Mouse (Mus musculus): ENCODE measurements at regions not wholly inside any gene's neighbourhood (a gene's known extent, or its start where the extent isn't known, plus 50 kb on each side); places are given as distances from the start of the nearest gene placed in this dataset.

DNA sequence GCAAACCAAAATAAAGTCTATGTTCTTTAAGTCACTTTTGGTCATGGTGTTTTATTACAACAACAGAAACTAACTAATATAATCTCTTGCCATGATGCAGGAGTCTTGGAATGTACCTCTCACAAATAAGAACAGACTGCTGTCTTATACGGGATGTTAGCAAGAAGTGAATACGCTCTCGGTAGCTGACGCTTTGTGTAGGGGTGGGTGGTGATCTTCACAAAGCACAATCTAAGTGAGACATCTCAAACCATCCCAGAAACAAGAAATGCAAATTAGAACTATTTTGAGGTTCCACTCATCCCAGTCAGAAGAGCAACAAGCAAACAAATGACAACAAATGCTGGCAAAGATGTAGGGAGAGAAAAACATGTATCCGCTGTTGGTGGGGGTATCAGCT is 339.7 kb upstream of the Clnk start:
- H3K79me2 ChIP-seq (ENCODE audit: control insufficient read depth, insufficient read depth, low read length, poor library complexity), result no peaks in the 10 kb centered on the region
- TF ChIP-seq USF1 (IDR thresholded peaks at IDR 0.05; ENCODE audit: low read depth, low read length) (no peak), SIN3A (IDR thresholded peaks at IDR 0.05; ENCODE audit: low read length) (no peak), NELFE (IDR thresholded peaks at IDR 0.05; ENCODE audit: low read depth, low read length) (no peak), MAZ (IDR thresholded peaks at IDR 0.05; ENCODE audit: low read depth, low read length) (no peak), EP300 (IDR thresholded peaks at IDR 0.05; ENCODE audit: low read depth in 1 of 2, low read length in 2 of 2) (no peak), MXI1 (IDR thresholded peaks at IDR 0.05; ENCODE audit: low read depth, low read length) (no peak), GATA1 (IDR thresholded peaks at IDR 0.05; ENCODE audit: low read depth, low read length) (no peak), POLR2AphosphoS5 (IDR thresholded peaks at IDR 0.05; ENCODE audit: borderline replicate concordance, low read depth, low read length) (no peak), TCF12 (IDR thresholded peaks at IDR 0.05; ENCODE audit: low read depth, low read length) (no peak), TAL1 (IDR thresholded peaks at IDR 0.05; ENCODE audit: low read length) (no peak)
- no peak overlapping the region for H3K27ac ChIP-seq (ENCODE audit: control insufficient read depth, low read depth, low read length)
- no peak overlapping the region for H3K9ac ChIP-seq (ENCODE audit: control insufficient read depth, low read depth, low read length, poor library complexity, severe bottlenecking)
- H3K4me3 ChIP-seq (ENCODE audit: control insufficient read depth in 1 of 2, insufficient read depth in 1 of 2, low read depth in 2 of 2, low read length in 2 of 2), result no peak overlapping the region
- no peaks in the 10 kb centered on the region for H3K4me1 ChIP-seq (ENCODE audit: control insufficient read depth in 1 of 2, insufficient read depth in 2 of 2, low read length in 2 of 2)
- no peaks in the 10 kb centered on the region; a peak in 1 of 4 replicates for H3K27me3 ChIP-seq (ENCODE audit: control insufficient read depth in 1 of 2, insufficient read depth in 2 of 2, low read length in 2 of 2)
- H3K9me3 ChIP-seq (replicated peaks; ENCODE audit: insufficient read depth, low read length), result no peaks in the 10 kb centered on the region
- H3K36me3 ChIP-seq (ENCODE audit: control insufficient read depth in 1 of 2, insufficient read depth in 2 of 2, low read length in 2 of 2), result no peaks in the 10 kb centered on the region
- no peak for DNase-seq (ENCODE audit: low read depth, low spot score)

DNA sequence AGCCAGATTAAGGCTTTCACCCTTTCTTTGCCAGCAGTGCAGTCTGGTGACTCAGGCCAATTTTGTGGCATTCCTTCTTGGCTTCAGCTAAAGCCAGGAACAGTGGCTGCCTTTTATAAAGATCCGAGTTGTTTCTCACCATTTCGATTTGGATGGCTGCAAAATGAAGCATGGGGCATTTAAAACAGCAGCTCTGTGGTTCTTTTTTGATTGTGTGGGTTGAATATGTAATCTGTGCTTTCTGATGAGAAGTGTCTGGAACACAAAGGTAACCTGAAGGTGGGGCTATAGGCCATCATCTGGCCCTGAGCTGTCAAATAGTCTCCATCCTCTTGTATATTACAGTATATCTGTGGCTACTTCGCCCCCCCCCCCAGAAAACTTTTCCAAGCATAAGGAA is 338.4 kb upstream of the Clnk start:
- DNase-seq (ENCODE audit: low read depth, low spot score), result no peak

DNA sequence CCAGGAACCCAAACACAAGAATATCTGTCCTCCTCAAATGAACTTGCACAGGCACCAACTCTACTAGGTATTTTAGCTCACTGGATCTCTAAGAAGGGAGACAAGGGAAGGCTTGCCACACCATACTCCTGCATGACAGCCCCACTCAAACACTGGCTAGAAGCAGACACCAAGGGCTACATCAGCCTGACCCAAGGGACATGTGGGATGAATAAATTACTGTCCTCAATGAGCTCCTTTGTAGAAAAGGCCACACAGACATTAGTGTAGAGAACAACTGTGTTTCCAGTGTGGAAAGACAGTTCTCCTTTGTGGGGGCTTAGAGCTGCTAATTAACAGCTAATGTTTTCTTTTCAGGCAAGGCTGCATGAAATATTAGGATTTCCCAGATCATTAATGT is 335.9 kb upstream of the Clnk start:
- H3K9ac ChIP-seq (ENCODE audit: control insufficient read depth, low read depth, low read length, poor library complexity, severe bottlenecking), result no peak overlapping the region
- no peaks in the 10 kb centered on the region for H3K36me3 ChIP-seq (ENCODE audit: control insufficient read depth in 1 of 2, insufficient read depth in 2 of 2, low read length in 2 of 2)
- no peaks in the 10 kb centered on the region for H3K4me1 ChIP-seq (ENCODE audit: control insufficient read depth in 1 of 2, insufficient read depth in 2 of 2, low read length in 2 of 2)
- H3K4me3 ChIP-seq (ENCODE audit: control insufficient read depth in 1 of 2, insufficient read depth in 1 of 2, low read depth in 2 of 2, low read length in 2 of 2), result no peak overlapping the region
- H3K79me2 ChIP-seq (ENCODE audit: control insufficient read depth, insufficient read depth, low read length, poor library complexity), result no peaks in the 10 kb centered on the region
- H3K27me3 ChIP-seq (ENCODE audit: control insufficient read depth in 1 of 2, insufficient read depth in 2 of 2, low read length in 2 of 2), result no peaks in the 10 kb centered on the region; a peak in 1 of 4 replicates
- no peak overlapping the region for H3K27ac ChIP-seq (ENCODE audit: control insufficient read depth, low read depth, low read length)
- TF ChIP-seq UBTF (IDR thresholded peaks at IDR 0.05; ENCODE audit: borderline replicate concordance, insufficient read depth, low read depth, low read length) (no peak), MXI1 (IDR thresholded peaks at IDR 0.05; ENCODE audit: low read depth, low read length) (no peak)
- H3K9me3 ChIP-seq (replicated peaks; ENCODE audit: insufficient read depth, low read length), result no peaks in the 10 kb centered on the region
- DNase-seq (ENCODE audit: low read depth, low spot score), result no peak

More for the DNA sequence above, 338.4 kb upstream of the Clnk start:
- Histone ChIP-seq H3K9ac (ENCODE audit: control insufficient read depth, low read depth, low read length, poor library complexity, severe bottlenecking) (no peak overlapping the region), H3K27me3 (ENCODE audit: control insufficient read depth in 1 of 2, insufficient read depth in 2 of 2, low read length in 2 of 2) (no peaks in the 10 kb centered on the region; a peak in 1 of 4 replicates), H3K4me3 (ENCODE audit: control insufficient read depth in 1 of 2, insufficient read depth in 1 of 2, low read depth in 2 of 2, low read length in 2 of 2) (no peak overlapping the region), H3K36me3 (ENCODE audit: control insufficient read depth in 1 of 2, insufficient read depth in 2 of 2, low read length in 2 of 2) (no peaks in the 10 kb centered on the region), H3K27ac (ENCODE audit: control insufficient read depth, low read depth, low read length) (no peak overlapping the region), H3K9me3 (replicated peaks; ENCODE audit: insufficient read depth, low read length) (no peaks in the 10 kb centered on the region), H3K79me2 (ENCODE audit: control insufficient read depth, insufficient read depth, low read length, poor library complexity) (no peaks in the 10 kb centered on the region), H3K4me1 (ENCODE audit: control insufficient read depth in 1 of 2, insufficient read depth in 2 of 2, low read length in 2 of 2) (no peaks in the 10 kb centered on the region)
- TF ChIP-seq ELF1 (IDR thresholded peaks at IDR 0.05; ENCODE audit: low read depth, low read length) (no peak), KAT2A (conservative IDR thresholded peaks at IDR 0.05; ENCODE audit: low read depth, low read length) (no peak), MEF2A (IDR thresholded peaks at IDR 0.05; ENCODE audit: extremely low read depth, insufficient replicate concordance, low read depth, low read length, poor library complexity, severe bottlenecking) (no peak), EP300 (IDR thresholded peaks at IDR 0.05; ENCODE audit: low read depth in 1 of 2, low read length in 2 of 2) (no peak)
